Mouse (Mus musculus): ENCODE results near the gene Selenof. TPM values are rescaled to one million over a fixed set of nuclear protein-coding genes. Genes with fewer than 3 reads are reported as not detected.
A peak's percentile ranks its signal among the peaks of the same experiment; 100 is the strongest.

Selenof gene
- polyA plus RNA-seq, 1 experiment from 2014 or later: 619 TPM

DNA sequence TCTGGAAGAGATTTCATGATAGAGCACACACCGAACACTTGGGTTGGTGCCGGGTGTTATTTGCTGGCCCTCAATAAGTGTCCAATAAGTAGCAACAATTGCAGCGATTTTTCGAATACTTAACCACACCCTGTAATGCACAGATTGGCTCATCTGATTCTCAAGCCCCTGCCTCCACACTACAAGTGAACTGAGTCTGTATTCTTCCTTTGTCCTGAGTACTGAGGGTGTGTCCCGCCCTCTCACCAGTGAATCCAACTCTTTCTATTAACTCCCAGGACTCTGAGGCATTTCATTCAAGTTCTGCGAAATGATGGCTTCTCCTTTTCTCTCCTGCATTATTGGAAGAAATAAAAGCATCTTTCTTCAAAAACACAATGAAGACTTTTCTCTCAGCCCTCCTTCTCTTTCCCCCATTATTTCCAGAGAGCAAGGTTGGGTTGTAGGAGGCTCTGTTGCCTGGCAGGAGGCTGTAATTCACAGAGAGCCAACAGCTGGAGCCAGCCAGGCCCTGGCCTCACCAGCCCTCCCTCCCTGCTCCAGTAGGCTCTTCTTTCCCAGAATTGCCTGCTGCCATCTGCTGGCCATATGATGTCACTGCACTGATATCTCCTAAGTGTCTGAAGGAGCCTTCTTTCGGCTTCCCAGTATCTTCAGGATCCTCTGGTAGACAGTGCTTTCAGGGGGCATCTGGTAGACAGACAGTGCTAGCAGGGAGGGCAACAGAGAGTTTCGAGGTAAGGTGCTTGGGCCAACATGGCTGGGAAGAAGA is 46.7 kb downstream of the Selenof start:
- no peaks in the 10 kb centered on the region for H3K36me3 ChIP-seq (ENCODE audit: control insufficient read depth, insufficient read depth, low read length)
- no peak overlapping the region for H3K4me2 ChIP-seq (ENCODE audit: low read length)
- peaks cover 5% of the 10 kb centered on the region; the same call in 1 of the 2 replicates for H3K4me1 ChIP-seq (ENCODE audit: control insufficient read depth, insufficient read depth, low read depth, low read length)
- no peaks in the 10 kb centered on the region for H3K9me3 ChIP-seq (ENCODE audit: control insufficient read depth, low read length)
- ATAC-seq: peak; percentile 93
- H3K27ac ChIP-seq (ENCODE audit: low read depth, low read length): no peak overlapping the region
- 40% methylated on average over 8 of the region's 8 CpGs for WGBS
- no peak overlapping the region for H3K4me3 ChIP-seq (ENCODE audit: low read length)
- H3K27me3 ChIP-seq (replicated peaks; ENCODE audit: control insufficient read depth, insufficient read depth, low read length): no peaks in the 10 kb centered on the region
- no peak overlapping the region for H3K9ac ChIP-seq (ENCODE audit: low read depth, low read length)

DNA sequence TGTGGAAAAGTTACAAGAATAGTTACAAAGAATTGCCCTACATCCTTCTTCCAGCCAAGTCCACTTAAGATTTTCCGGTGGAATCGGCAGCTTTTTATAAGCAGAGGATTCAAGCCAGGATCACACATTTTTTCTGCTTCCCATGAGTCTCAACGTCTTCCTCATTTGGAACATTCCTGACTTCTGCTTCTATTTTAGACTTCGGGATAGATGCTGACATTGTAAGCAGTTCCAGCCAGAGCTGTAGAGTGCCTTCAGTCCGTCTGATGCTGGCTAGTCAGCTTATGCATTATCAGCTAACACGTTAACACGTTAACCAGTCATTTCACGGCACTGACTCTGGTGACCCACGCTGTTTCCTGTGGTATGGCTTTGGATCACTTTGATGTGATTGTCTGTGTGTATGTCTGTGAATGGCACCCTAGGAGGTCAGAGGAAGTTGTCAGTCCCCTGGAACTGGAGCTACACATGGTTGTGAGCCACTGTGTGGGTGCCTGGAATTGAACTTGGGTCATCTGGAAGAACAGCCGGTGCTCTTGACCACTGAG is 47.6 kb downstream of the Selenof start:
- Histone ChIP-seq H3K27ac (ENCODE audit: low read depth, low read length) (no peak overlapping the region), H3K9me3 (ENCODE audit: control insufficient read depth, low read length) (no peaks in the 10 kb centered on the region), H3K4me2 (ENCODE audit: low read length) (no peak overlapping the region), H3K4me3 (ENCODE audit: low read length) (no peak overlapping the region), H3K36me3 (ENCODE audit: control insufficient read depth, insufficient read depth, low read length) (no peaks in the 10 kb centered on the region), H3K4me1 (ENCODE audit: control insufficient read depth, insufficient read depth, low read depth, low read length) (peaks cover 5% of the 10 kb centered on the region; the same call in 1 of the 2 replicates), H3K9ac (ENCODE audit: low read depth, low read length) (no peak overlapping the region), H3K27me3 (replicated peaks; ENCODE audit: control insufficient read depth, insufficient read depth, low read length) (no peaks in the 10 kb centered on the region)
- 84% methylated on average over 10 of the region's 10 CpGs for WGBS
- ATAC-seq: 0 out of 2 replicates have a peak, but pooled peaks have one; percentile 7

DNA sequence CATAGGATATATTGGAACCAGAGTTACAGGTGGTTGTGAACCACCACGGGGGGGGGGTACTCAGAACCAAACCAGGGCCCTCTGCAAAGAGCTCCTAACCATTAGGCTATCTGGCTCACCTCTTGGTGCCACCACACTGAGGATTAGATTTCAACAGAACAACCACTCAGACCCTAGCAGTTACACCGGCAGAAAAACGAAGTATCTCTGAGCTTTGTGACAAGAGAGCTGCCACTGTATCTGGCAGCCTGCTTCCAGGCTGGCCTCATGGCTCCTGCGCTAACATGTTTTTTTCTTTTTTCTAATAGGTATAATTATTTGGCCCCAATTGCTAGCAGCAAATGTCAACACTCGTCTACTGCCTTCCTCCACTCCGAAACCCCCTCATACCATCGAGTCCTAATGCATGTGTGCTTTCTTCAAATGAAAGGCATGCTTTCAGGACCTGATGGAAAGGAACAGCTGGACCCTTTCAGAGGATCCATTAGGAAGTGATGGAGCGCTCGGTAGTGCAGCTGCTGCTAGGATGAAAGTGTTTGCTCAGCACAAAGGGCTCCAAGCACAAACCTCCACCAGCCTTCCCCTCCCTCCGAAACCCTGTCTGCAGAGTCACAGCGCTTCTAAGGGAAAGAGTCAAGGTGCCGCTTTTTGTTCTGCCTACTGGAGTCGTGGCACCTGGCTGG is 53.0 kb downstream of the Selenof start:
- no peak overlapping the region for H3K4me2 ChIP-seq (ENCODE audit: low read length)
- H3K4me1 ChIP-seq (ENCODE audit: control insufficient read depth, insufficient read depth, low read depth, low read length): no peaks in the 10 kb centered on the region
- H3K36me3 ChIP-seq (ENCODE audit: control insufficient read depth, insufficient read depth, low read length): no peaks in the 10 kb centered on the region
- H3K4me3 ChIP-seq (ENCODE audit: low read length): no peak overlapping the region
- peak; percentile 86 for ATAC-seq
- H3K27ac ChIP-seq (ENCODE audit: low read depth, low read length): no peak overlapping the region
- no peaks in the 10 kb centered on the region for H3K27me3 ChIP-seq (replicated peaks; ENCODE audit: control insufficient read depth, insufficient read depth, low read length)
- no peaks in the 10 kb centered on the region for H3K9me3 ChIP-seq (ENCODE audit: control insufficient read depth, low read length)
- WGBS: 63% methylated on average over 13 of the region's 13 CpGs
- H3K9ac ChIP-seq (ENCODE audit: low read depth, low read length): no peak overlapping the region

DNA sequence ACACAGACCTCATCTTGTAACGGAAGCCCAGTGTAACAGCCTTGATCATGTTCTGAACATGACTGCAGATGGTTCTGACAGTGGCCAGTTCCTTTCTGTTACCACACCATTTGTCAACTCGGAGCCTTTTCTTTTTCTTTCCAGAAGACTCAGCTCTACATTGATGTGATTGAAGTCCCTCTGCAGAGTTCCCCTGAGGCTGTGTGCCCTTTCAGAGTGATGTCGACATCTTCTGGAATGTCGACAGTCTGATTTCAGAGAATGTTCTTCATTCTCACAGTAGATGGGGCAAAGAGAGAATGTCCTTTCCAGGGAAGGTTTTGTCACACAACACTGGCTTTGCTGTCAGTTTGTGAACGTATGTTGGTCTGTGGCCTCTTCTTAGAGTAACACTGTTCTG is 55.6 kb downstream of the Selenof start:
- 74% methylated on average over 5 of the region's 5 CpGs for WGBS
- Histone ChIP-seq H3K27me3 (replicated peaks; ENCODE audit: control insufficient read depth, insufficient read depth, low read length) (no peaks in the 10 kb centered on the region), H3K4me3 (ENCODE audit: low read length) (no peak overlapping the region), H3K36me3 (ENCODE audit: control insufficient read depth, insufficient read depth, low read length) (no peaks in the 10 kb centered on the region), H3K27ac (ENCODE audit: low read depth, low read length) (no peak overlapping the region), H3K4me2 (ENCODE audit: low read length) (no peak overlapping the region), H3K9me3 (ENCODE audit: control insufficient read depth, low read length) (no peaks in the 10 kb centered on the region), H3K9ac (ENCODE audit: low read depth, low read length) (no peak overlapping the region), H3K4me1 (ENCODE audit: control insufficient read depth, insufficient read depth, low read depth, low read length) (no peaks in the 10 kb centered on the region)
- no peak for ATAC-seq

DNA sequence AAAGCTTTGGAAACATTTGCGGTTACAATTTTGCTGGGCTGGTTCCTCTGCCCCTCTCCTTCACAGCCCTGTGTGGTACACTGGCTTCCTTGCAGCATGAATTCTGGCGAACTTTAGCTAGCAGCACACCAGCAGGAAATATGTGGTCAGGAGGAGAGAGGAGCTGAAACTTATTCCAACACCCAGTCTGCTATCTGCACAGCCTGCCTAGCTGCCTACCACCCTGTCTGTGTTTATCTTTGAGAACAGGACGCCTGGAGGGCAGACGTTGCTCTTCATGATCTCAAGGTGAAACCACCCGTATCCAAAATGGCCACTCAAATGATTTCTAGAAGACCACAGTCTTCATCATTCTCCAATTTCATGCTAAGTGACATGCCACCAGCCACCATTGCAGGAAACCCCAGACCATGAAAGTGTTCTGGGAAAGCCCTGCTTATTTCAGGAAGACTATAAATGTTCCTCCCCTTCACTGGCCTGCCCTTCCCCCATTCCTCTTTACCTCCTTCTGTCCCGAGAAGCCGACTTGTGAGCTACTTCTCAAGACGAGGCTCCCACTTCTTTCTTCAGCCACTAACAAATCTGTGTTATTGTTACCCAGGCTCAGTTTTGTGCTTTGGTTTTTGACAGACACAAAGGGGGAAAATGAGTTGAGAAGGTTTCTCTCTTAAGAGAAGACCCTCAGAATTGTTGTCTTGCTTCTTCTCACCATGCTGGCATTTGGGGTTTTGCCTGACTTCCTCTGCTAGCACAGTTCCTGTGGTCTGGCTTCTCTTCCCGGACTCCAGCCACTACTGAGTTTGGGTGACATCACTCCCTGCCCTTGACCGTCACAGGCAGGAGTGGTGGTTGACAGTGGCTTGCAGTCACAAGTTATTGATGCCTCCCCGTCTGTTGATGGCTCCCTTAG is 58.2 kb downstream of the Selenof start:
- Histone ChIP-seq H3K27me3 (replicated peaks; ENCODE audit: control insufficient read depth, insufficient read depth, low read length) (no peaks in the 10 kb centered on the region), H3K36me3 (ENCODE audit: control insufficient read depth, insufficient read depth, low read length) (no peaks in the 10 kb centered on the region), H3K4me3 (ENCODE audit: low read length) (no peak overlapping the region), H3K9me3 (ENCODE audit: control insufficient read depth, low read length) (no peaks in the 10 kb centered on the region), H3K9ac (ENCODE audit: low read depth, low read length) (no peak overlapping the region), H3K4me2 (ENCODE audit: low read length) (no peak overlapping the region), H3K4me1 (ENCODE audit: control insufficient read depth, insufficient read depth, low read depth, low read length) (no peaks in the 10 kb centered on the region), H3K27ac (ENCODE audit: low read depth, low read length) (no peak overlapping the region)
- 81% methylated on average over 11 of the region's 11 CpGs for WGBS
- no peak for ATAC-seq

DNA sequence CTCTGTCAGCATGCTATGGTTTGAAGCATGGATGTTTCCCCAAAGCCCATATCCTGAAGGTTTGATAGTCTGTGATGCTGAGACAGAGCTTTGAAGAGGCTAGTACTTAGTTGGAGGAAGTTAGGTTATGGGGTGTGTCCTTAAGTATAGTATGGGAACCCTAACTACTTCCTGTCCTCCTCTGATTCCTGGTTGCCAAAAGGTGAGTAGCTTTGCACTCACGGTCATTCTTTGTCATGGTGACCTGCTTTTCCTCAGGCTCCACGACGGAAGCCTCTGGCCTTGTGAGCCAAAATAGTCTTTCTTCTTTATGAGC is 58.8 kb downstream of the Selenof start:
- WGBS: 87% methylated on average over 3 of the region's 3 CpGs
- no peaks in the 10 kb centered on the region for H3K9me3 ChIP-seq (ENCODE audit: control insufficient read depth, low read length)

DNA sequence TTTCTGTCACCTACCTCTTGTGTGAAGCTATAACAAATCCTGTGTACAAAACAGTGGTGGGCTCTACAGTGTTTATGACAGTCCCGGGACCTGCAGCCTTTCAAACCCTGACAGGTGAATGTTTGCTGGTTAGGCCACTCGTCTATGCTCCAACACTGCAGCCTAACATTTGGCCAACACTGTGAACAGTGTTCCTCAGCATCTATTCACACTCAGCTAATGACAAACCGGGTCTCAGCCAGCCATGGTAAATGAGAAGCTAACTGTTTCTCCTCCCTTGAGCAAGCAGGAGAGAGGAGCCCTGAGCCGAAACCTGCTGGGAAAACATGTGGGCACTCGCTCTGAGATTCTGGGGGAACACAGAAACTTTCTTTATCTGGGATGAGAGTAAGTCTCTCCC is 65.1 kb downstream of the Selenof start:
- no peak overlapping the region for H3K27ac ChIP-seq (ENCODE audit: low read depth, low read length)
- ATAC-seq: no peak
- no peaks in the 10 kb centered on the region for H3K9me3 ChIP-seq (ENCODE audit: control insufficient read depth, low read length)
- H3K4me3 ChIP-seq (ENCODE audit: low read length): no peak overlapping the region
- no peaks in the 10 kb centered on the region for H3K36me3 ChIP-seq (ENCODE audit: control insufficient read depth, insufficient read depth, low read length)
- H3K27me3 ChIP-seq (replicated peaks; ENCODE audit: control insufficient read depth, insufficient read depth, low read length): no peaks in the 10 kb centered on the region
- WGBS: 92% methylated on average over 5 of the region's 5 CpGs
- no peak overlapping the region for H3K4me2 ChIP-seq (ENCODE audit: low read length)
- no peak overlapping the region for H3K9ac ChIP-seq (ENCODE audit: low read depth, low read length)
- no peaks in the 10 kb centered on the region for H3K4me1 ChIP-seq (ENCODE audit: control insufficient read depth, insufficient read depth, low read depth, low read length)

More for the DNA sequence above, 58.8 kb downstream of the Selenof start:
- no peak overlapping the region for H3K4me3 ChIP-seq (ENCODE audit: low read length)
- ATAC-seq: no peak
- H3K9ac ChIP-seq (ENCODE audit: low read depth, low read length): no peak overlapping the region
- no peak overlapping the region for H3K27ac ChIP-seq (ENCODE audit: low read depth, low read length)
- no peaks in the 10 kb centered on the region for H3K27me3 ChIP-seq (replicated peaks; ENCODE audit: control insufficient read depth, insufficient read depth, low read length)
- H3K4me1 ChIP-seq (ENCODE audit: control insufficient read depth, insufficient read depth, low read depth, low read length): no peaks in the 10 kb centered on the region
- no peaks in the 10 kb centered on the region for H3K36me3 ChIP-seq (ENCODE audit: control insufficient read depth, insufficient read depth, low read length)
- H3K4me2 ChIP-seq (ENCODE audit: low read length): no peak overlapping the region

DNA sequence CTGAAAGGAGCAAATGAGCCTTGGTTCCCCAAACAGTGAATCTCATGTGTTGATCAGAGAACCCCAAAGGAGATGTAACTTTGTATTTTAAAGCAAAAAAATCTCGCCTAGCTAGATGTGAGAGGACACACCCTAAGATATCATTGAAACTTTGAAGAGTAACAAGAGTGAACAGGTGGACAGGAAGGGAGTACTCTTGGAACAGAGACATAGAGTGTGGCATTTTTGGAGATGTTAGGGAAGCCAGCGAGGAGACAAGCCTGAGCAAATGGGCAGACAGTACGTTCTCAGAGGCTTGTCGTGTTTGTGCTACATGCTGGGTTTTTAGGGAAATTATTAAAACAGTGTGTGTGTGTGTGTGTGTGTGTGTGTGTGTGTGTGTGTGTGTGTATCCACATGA is 68.0 kb downstream of the Selenof start:
- no peak overlapping the region for H3K4me2 ChIP-seq (ENCODE audit: low read length)
- no peak overlapping the region for H3K4me3 ChIP-seq (ENCODE audit: low read length)
- no peak for ATAC-seq
- H3K4me1 ChIP-seq (ENCODE audit: control insufficient read depth, insufficient read depth, low read depth, low read length): no peaks in the 10 kb centered on the region
- no peaks in the 10 kb centered on the region for H3K36me3 ChIP-seq (ENCODE audit: control insufficient read depth, insufficient read depth, low read length)
- no peaks in the 10 kb centered on the region for H3K27me3 ChIP-seq (replicated peaks; ENCODE audit: control insufficient read depth, insufficient read depth, low read length)
- no peaks in the 10 kb centered on the region for H3K9me3 ChIP-seq (ENCODE audit: control insufficient read depth, low read length)
- no peak overlapping the region for H3K27ac ChIP-seq (ENCODE audit: low read depth, low read length)
- WGBS: 92% methylated on average over 4 of the region's 4 CpGs
- no peak overlapping the region for H3K9ac ChIP-seq (ENCODE audit: low read depth, low read length)

DNA sequence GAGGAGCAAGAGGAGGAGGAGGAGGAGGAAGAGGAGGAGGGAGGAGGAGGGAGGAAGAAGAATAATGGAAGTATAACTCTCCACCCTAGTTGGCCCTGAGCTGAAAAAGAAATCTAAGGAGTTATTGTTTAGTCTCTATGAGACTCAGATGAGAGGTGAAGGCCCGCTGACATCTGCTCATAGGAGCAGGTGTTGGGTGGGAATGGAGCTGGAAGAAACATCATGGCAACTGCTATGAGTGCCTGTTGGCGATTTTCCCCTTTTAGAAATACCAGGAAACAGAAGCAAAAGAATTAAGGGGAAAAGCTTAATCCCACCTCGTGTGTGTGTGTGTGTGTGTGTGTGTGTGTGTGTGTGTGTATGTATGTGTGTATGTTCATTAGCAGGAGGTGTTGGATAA is 69.3 kb downstream of the Selenof start:
- ATAC-seq: no peak
- WGBS: 82% methylated on average over 3 of the region's 3 CpGs

More for the DNA sequence above, 69.3 kb downstream of the Selenof start:
- Histone ChIP-seq H3K4me3 (ENCODE audit: low read length) (no peak overlapping the region), H3K9ac (ENCODE audit: low read depth, low read length) (no peak overlapping the region), H3K9me3 (ENCODE audit: control insufficient read depth, low read length) (no peaks in the 10 kb centered on the region), H3K4me1 (ENCODE audit: control insufficient read depth, insufficient read depth, low read depth, low read length) (no peaks in the 10 kb centered on the region), H3K27ac (ENCODE audit: low read depth, low read length) (no peak overlapping the region), H3K27me3 (replicated peaks; ENCODE audit: control insufficient read depth, insufficient read depth, low read length) (no peaks in the 10 kb centered on the region), H3K4me2 (ENCODE audit: low read length) (no peak overlapping the region), H3K36me3 (ENCODE audit: control insufficient read depth, insufficient read depth, low read length) (no peaks in the 10 kb centered on the region)
